Mouse (Mus musculus) lung, adult 2 months (tissue): ENCODE data around the gene Fkbp15. TPM values are rescaled to one million over a fixed set of nuclear protein-coding genes. Genes with fewer than 3 reads are reported as not detected.

Source experiments
- DNase-seq: peaks from one replicate; pipeline ENCODE4 v3.0.0; 2022
- H3K4me1 ChIP-seq: fragments of 200-500 bp; 2 replicates; pipeline ENCODE4 v1.6.1; 2011; ENCODE audit warnings: low read length; ENCODE audit not compliant: control insufficient read depth, insufficient read depth
- H3K4me3 ChIP-seq: fragments of 200-500 bp; replicated peaks from 2 replicates; pipeline ENCODE3; 2011; ENCODE audit warnings: low read depth, mild to moderate bottlenecking, control low read depth, low read length; ENCODE audit errors: extremely low read depth
- CTCF ChIP-seq: fragments of 200-500 bp; IDR thresholded peaks from 2 replicates; pipeline ENCODE4 v1.5.1; 2011; ENCODE audit warnings: mild to moderate bottlenecking, low read length, control low read depth; ENCODE audit not compliant: insufficient read depth
- POLR2A ChIP-seq: fragments of 200-500 bp; IDR thresholded peaks from 2 replicates; pipeline ENCODE4 v1.6.1; 2011; ENCODE audit warnings: low read depth, mild to moderate bottlenecking, control low read depth, low read length, borderline replicate concordance; ENCODE audit errors: extremely low read depth
- WGBS: fragments of 180-500 bp; shearing (Covaris S2); methylation state at CpG from one replicate; pipeline ENCODE4 v1.1.7; 2018; 5-methylcytosine and 5-hydroxymethylcytosine counted together
- polyA plus RNA-seq: library from polyadenylated mRNA; depleted of rRNA; stranded (reverse); fragments of >200 nt; gene quantifications from 2 replicates; pipeline ENCODE4 v1.2.3, GENCODE M21; 2012; rRNA removed

Fkbp15 gene
- 35.6 and 41.5 TPM in 2 replicates for polyA plus RNA-seq

DNA sequence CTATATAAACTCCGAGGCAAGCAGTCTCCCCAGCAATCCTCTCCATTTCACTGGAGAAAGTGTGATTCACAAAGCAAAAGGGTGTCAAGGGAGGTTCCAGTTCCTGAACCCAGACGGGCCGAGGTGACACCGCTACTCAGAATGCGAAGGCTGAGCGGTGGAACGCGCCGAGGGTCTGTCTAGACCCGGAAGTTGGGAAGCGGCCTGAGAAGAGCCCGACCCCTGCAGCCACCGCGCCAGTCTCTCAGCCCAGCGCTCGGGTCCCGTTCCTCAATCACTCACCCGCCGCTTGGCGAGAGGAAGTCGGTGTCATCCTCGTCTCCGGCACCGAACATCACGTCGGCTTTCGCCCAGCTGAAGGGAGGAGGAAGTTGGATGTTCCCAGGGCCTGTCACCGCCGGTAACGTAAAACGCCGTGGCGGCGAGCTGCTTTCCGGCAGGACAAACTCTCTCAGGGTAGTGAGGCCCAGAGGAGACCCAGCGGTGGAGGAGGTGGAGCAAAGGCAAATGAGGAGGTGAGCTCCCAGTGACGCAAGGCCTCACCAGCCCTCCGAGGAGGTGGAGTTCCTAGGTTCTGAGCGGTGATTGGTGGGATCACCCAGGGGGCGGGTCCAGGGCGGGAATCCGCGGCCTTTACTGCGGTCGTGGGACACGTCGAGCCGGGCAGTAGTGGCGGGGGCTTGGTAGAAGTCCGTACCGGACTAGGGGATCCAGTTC, at the start of gene Fkbp15, which contains the start of gene Slc31a1:
Fkbp15 (minus strand) TSS at position 461 of the 717 bp plus-strand sequence.
Slc31a1 (plus strand) TSS at position 640 of the 717 bp plus-strand sequence.
- TF ChIP-seq CTCF = no peak
- peak; percentile 85 for TF ChIP-seq POLR2A
- under 1% methylated on average over 51 of the region's 51 CpGs for WGBS
- peaks cover 8% of the 10 kb centered on the region for H3K4me1 ChIP-seq
- peak; percentile 93 for DNase-seq
- peak within 1 kb of the TSS; percentile 91 for H3K4me3 ChIP-seq

DNA sequence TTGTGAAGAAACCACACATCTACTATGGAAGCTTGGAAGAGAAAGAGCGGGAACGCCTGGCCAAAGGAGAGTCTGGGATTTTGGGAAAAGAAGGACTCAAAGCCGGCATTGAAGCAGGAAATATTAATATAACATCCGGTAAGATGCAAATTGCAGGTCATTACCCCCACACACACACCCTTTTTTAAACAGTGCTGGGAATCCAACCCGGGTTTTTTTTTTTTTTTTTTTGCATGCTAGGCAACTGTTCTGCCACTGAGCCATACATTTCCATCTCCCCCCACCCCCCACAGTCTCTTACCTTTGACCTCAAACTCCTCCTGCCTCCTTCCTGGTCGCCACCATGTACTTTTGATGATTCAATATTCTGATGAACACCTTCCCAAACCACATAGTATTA, 49.3 kb upstream of the Fkbp15 start:
- Histone ChIP-seq H3K4me3 (no peak overlapping the region), H3K4me1 (0 out of 2 replicates have a peak, but pooled peaks cover 2% of the 10 kb centered on the region)
- 13% methylated on average over 6 of the region's 6 CpGs for WGBS
- no peak for TF ChIP-seq POLR2A
- no peak for TF ChIP-seq CTCF
- DNase-seq = no peak

DNA sequence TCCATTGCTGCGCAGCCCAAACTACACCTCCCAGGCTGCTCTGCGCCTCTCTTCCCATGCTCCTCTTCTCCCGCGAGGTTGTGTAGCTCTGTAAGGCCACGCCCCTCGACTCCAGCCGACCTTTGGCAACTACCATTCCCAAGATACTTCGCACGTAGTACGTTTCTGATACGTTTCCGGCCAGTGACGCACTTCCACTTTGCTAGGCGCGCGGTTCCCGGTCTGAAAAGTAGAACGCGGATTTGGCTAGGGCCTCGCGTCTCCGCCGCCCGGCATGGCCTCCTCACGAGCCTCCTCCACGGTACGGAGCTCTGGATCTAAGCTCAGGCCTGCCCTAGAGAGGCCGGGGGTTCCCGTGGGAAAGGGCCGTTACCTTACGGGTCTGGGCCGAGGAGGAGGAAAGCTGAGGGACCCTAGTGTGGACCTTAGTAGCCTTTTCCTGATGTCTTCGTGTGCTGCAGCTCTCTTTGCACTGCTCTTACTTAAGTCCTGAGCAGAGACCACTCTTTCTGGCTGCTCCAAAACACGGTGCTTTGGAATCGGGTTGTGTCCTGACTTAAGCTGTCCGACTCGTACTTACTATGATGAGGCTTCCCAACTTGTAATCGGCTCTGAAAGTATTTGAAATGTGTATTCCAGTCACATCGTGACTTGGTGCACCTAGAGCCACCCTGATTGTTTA, 48.4 kb upstream of the Fkbp15 start, which contains the start of the genes Cdc26 and Prpf4:
Cdc26 (minus strand) TSS at position 42 of the 682 bp plus-strand sequence.
Prpf4 (plus strand) TSS at position 197 of the 682 bp plus-strand sequence.
- 0 out of 2 replicates have a peak, but pooled peaks cover 2% of the 10 kb centered on the region for H3K4me1 ChIP-seq
- under 1% methylated on average over 39 of the region's 39 CpGs for WGBS
- H3K4me3 ChIP-seq = peak within 1 kb of the TSS; percentile 90
- TF ChIP-seq CTCF (no peak), POLR2A (peak; percentile 75)
- DNase-seq = peak; percentile 95

DNA sequence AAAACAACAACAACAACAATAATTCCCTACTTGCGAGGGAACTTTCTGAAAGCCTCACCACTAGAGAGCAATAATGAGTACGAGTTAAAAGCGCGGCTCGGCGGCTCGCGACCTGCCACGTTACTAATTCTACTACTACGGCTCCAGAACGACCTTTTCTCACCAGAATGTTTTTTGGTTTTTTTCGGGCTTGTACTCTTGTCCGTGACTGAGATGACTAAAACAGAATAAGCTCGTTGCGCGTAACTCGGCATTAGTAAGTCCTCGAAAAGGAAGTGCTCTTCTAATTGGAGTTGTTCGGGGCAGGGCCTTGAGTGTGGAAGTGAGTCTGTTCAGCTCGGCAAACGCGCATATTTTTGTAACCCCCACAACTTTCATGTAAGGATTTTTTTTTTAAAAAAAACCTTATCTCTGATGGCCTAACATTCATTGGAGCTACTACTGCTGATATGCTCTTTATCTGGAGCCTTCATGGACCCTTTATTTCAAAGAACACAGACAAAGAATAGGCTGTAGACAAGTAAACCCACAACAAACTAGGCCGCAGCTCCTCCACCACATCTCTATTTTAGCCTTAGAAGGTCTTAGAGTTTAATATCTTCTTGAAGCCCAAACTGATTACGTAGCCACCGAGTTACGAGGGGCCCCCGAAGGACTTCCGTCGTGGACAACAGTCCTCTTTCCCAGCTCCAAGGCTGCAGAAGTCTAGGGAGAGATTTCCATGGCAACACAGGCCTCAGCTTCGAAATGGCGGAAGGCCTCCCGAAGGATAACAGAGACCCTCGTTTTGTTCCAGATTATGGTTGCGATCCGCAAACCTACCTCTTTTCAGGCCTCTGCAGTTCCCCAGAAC, 47.6 kb upstream of the Fkbp15 start:
- under 1% methylated on average over 35 of the region's 35 CpGs for WGBS
- TF ChIP-seq CTCF (peak; percentile 51), POLR2A (no peak; the same call in 1 of the 2 replicates)
- Histone ChIP-seq H3K4me1 (0 out of 2 replicates have a peak, but pooled peaks cover 2% of the 10 kb centered on the region), H3K4me3 (peak overlapping the region; percentile 90)
- DNase-seq = peak; percentile 67

DNA sequence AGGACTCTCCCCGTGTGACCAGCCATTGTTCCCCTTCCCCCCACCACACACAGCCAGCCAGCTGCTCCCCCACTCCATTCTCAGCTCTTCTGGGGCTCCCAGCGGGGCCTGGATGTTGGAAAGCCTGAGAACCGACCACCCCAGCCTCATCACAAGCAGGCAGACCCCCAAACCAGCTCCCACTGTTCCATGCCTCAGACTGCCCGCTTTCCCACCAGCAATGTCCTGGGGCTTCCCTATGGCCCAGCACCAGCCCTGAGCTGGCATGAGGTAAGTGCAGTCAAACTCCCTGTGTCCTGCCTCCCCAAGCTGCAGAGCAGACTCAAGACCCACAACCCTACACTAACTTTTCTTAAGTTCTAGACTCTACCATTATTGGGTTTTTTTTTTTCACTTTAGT, 45.8 kb upstream of the Fkbp15 start:
- WGBS = 81% methylated on average over 4 of the region's 4 CpGs
- no peak for DNase-seq
- Histone ChIP-seq H3K4me1 (0 out of 2 replicates have a peak, but pooled peaks cover 2% of the 10 kb centered on the region), H3K4me3 (no peak overlapping the region)
- no peak for TF ChIP-seq CTCF
- no peak for TF ChIP-seq POLR2A

DNA sequence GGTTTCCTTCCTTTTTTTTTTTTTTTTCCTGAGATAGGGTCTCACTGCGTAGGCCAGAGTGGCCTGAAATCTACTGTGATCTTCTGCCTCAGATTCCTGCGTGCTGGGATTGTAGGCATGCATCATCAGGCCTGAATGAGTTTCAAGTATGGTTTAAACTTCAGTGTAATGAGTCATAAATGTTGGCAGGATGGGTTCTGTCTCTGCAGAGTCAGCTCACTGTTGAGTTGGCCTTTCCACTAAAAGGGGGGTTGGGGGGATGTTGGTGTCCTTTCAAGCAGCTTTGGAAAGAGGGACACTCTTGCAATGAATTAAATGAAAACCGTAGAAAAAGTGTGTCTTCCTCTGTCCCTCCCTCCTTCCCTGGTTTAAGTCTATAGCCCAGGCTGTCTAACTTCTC, 38.6 kb upstream of the Fkbp15 start:
- DNase-seq = no peak
- Histone ChIP-seq H3K4me1 (peaks cover 5% of the 10 kb centered on the region; the same call in 1 of the 2 replicates), H3K4me3 (no peak overlapping the region)
- 65% methylated on average over 3 of the region's 3 CpGs for WGBS
- no peak for TF ChIP-seq CTCF
- TF ChIP-seq POLR2A = no peak

DNA sequence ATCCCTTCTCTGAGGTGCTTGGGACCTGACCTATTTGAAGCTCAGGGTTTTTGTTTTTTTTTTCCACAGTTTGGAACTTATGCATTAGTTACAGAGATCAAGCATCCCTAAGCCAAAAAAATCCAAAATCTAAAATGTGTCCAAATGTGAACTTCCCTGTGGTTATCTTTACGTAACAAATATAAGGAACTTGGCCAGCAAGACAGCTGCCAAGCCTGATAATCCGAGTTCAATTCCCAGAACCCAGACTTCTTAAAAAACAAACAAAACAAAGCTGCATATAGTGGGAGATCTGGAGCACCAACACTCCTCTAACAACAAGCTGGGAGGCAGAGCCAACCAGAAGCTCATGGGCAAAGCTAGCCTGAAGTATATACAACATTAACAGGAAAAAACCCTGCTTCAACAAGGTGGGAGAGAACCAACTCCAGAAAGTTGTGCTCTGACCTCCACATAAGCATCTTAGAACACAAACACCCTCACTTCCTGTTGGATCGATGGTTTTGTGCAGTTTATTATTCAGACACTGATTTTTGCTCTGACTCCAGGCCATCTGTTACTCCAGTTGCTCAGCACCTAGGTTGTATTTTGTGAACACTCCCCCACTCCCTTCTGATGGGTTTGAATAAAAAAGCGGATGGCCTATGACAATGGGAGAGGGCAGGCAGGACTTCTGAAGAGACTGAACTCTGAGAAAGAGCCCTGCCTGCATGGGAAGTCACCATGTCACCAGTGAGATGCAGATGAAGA, 37.4 kb upstream of the Fkbp15 start:
- no peak for DNase-seq
- Histone ChIP-seq H3K4me3 (no peak overlapping the region), H3K4me1 (peaks cover 5% of the 10 kb centered on the region; the same call in 1 of the 2 replicates)
- TF ChIP-seq CTCF = no peak
- no peak for TF ChIP-seq POLR2A
- WGBS = 51% methylated on average over 4 of the region's 4 CpGs

DNA sequence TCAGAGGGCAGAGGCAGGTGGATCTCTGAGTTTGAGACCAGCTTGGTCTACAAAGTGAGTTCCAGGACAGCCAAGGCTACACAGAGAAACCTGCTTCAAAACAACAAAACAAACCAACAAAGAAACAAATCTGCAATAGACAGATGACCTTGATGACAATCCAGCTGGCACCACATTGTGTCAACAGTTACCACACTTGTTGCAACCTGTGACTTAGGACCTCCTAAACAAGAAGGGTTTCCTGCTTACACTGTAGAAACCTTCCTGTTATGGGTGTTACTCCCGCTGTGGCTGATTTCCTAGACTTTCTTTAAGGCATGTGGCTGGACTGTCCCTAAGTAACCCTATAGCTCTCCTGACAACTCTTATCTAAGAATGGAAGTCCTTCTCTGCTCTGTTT, 35.5 kb upstream of the Fkbp15 start:
- DNase-seq = no peak
- Histone ChIP-seq H3K4me1 (peaks cover 5% of the 10 kb centered on the region; the same call in 1 of the 2 replicates), H3K4me3 (no peak overlapping the region)
- WGBS = 49% methylated on average over 1 of the region's 1 CpGs
- no peak for TF ChIP-seq CTCF
- TF ChIP-seq POLR2A = no peak

DNA sequence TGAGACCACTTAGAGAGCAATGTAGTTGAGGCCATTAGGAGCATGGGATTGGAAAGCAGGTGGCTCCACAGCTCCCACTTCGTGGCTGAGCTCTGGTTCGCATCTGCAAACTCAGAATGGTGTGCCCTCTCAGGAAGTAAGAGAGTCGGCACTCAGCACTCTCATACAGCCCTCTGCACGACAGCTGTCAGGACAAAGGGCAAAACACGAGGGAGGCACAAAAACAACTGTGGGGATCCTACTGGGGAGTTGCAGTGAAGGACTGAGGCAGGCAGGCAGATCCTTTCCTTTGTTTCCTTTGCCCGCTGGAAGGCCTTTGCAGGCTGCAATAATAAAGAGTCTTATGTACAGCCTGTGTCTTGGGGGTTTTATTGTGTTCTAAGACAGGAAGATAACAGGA, 33.1 kb upstream of the Fkbp15 start:
- Histone ChIP-seq H3K4me1 (peaks cover 5% of the 10 kb centered on the region; the same call in 1 of the 2 replicates), H3K4me3 (no peak overlapping the region)
- 77% methylated on average over 6 of the region's 6 CpGs for WGBS
- TF ChIP-seq CTCF (no peak), POLR2A (no peak)
- no peak for DNase-seq
